Mouse (Mus musculus) liver, adult 2 months (tissue): Measurements from ENCODE around the gene Ispd. TPM values are rescaled to one million over a fixed set of nuclear protein-coding genes. Genes with fewer than 3 reads are reported as not detected.

Source experiments
- DNase-seq: peaks from one replicate; pipeline ENCODE4 v3.0.0-alpha.2; 2011; ENCODE audit warnings: low read depth, low spot score; ENCODE audit errors: extremely low read depth
- H3K27ac ChIP-seq: fragments of 200-500 bp; replicated peaks from 2 replicates; pipeline ENCODE4 v1.5.1; 2012; ENCODE audit warnings: low read depth, mild to moderate bottlenecking, control low read depth, inconsistent platforms, low read length; ENCODE audit not compliant: insufficient read depth
- H3K27me3 ChIP-seq: fragments of 200-500 bp; 2 replicates; pipeline ENCODE4 v1.6.1; 2012; ENCODE audit warnings: mild to moderate bottlenecking, moderate library complexity, low read length, inconsistent platforms; ENCODE audit not compliant: control insufficient read depth, insufficient read depth
- H3K36me3 ChIP-seq: fragments of 200-500 bp; 2 replicates; pipeline ENCODE4 v1.6.1; 2012; ENCODE audit warnings: low read length, inconsistent platforms; ENCODE audit not compliant: control insufficient read depth, insufficient read depth
- H3K4me1 ChIP-seq: fragments of 200-500 bp; 2 replicates; pipeline ENCODE4 v1.6.1; 2011; ENCODE audit warnings: low read length; ENCODE audit not compliant: control insufficient read depth, insufficient read depth
- H3K4me3 ChIP-seq: fragments of 200-500 bp; 2 replicates; pipeline ENCODE4 v1.5.1; 2011; ENCODE audit warnings: low read depth, mild to moderate bottlenecking, control low read depth, low read length, moderate library complexity; ENCODE audit not compliant: insufficient read depth
- H3K79me2 ChIP-seq: fragments of 200-500 bp; 2 replicates; pipeline ENCODE4 v1.6.1; 2012; ENCODE audit warnings: inconsistent platforms, mild to moderate bottlenecking, low read length, moderate library complexity; ENCODE audit not compliant: control insufficient read depth, insufficient read depth
- H3K9ac ChIP-seq: fragments of 200-500 bp; 2 replicates; pipeline ENCODE4 v1.6.1; 2012; ENCODE audit warnings: low read depth, mild to moderate bottlenecking, control low read depth, inconsistent platforms, low read length
- CTCF ChIP-seq: fragments of 200-500 bp; IDR thresholded peaks from 2 replicates; pipeline ENCODE4 v1.5.1; 2011; ENCODE audit warnings: low read depth, low read length, control low read depth
- POLR2A ChIP-seq: fragments of 200-500 bp; IDR thresholded peaks from 2 replicates; pipeline ENCODE4 v1.6.1; 2011; ENCODE audit warnings: low read length, control low read depth; ENCODE audit not compliant: insufficient read depth; ENCODE audit errors: extremely low read depth
- WGBS: fragments of 180-500 bp; shearing (Covaris S2); methylation state at CpG from one replicate; pipeline ENCODE4 v1.1.7; 2018; 5-methylcytosine and 5-hydroxymethylcytosine counted together
- polyA plus RNA-seq: library from polyadenylated mRNA; depleted of rRNA; stranded (reverse); fragments of >200 nt; gene quantifications from 2 replicates; pipeline ENCODE4 v1.2.3, GENCODE M21; 2012
- total RNA-seq: library from RNA; depleted of rRNA; stranded (reverse); fragments of >200 nt; gene quantifications from 2 replicates; pipeline ENCODE4 v1.2.3, GENCODE M21; 2014

The Ispd gene
- total and polyA plus RNA-seq, 2 experiments = 1.2 to 3.6 TPM

GRCm38 (mm10) chr12:36718417-36718816, 337.2 kb downstream of the Ispd start:
- no peak overlapping the region for H3K27ac ChIP-seq
- no peaks in the 10 kb centered on the region for H3K79me2 ChIP-seq
- TF ChIP-seq POLR2A (no peak), CTCF (no peak)
- H3K27me3 ChIP-seq = no peaks in the 10 kb centered on the region
- no peaks in the 10 kb centered on the region for H3K36me3 ChIP-seq
- H3K4me1 ChIP-seq = no peaks in the 10 kb centered on the region; the same call in 1 of the 2 replicates
- no peak for DNase-seq
- H3K9ac ChIP-seq = no peak overlapping the region
- H3K4me3 ChIP-seq = no peak overlapping the region
- WGBS = 63% methylated on average over 2 of the region's 2 CpGs

- Histone ChIP-seq H3K9ac (no peak overlapping the region), H3K27me3 (no peaks in the 10 kb centered on the region), H3K36me3 (no peaks in the 10 kb centered on the region), H3K4me1 (no peaks in the 10 kb centered on the region; the same call in 1 of the 2 replicates), H3K27ac (no peak overlapping the region), H3K79me2 (no peaks in the 10 kb centered on the region), H3K4me3 (no peak overlapping the region)
- no peak for DNase-seq
- TF ChIP-seq POLR2A (no peak), CTCF (no peak)
- 80% methylated on average over 3 of the region's 3 CpGs for WGBS
Observed at GRCm38 (mm10) chr12:36719074-36719473, 337.8 kb downstream of the Ispd start.

GRCm38 (mm10) chr12:36720779-36721178, 339.5 kb downstream of the Ispd start:
- Histone ChIP-seq H3K27ac (no peak overlapping the region), H3K4me3 (no peak overlapping the region), H3K9ac (no peak overlapping the region), H3K27me3 (no peaks in the 10 kb centered on the region), H3K36me3 (no peaks in the 10 kb centered on the region), H3K4me1 (no peaks in the 10 kb centered on the region; the same call in 1 of the 2 replicates), H3K79me2 (no peaks in the 10 kb centered on the region)
- no peak for TF ChIP-seq POLR2A
- no peak for TF ChIP-seq CTCF
- DNase-seq = no peak
- 86% methylated on average over 3 of the region's 3 CpGs for WGBS

GRCm38 (mm10) chr12:36721223-36721622, 340.0 kb downstream of the Ispd start:
- no peak overlapping the region for H3K4me3 ChIP-seq
- DNase-seq = peak; percentile 15
- H3K27me3 ChIP-seq = no peaks in the 10 kb centered on the region

GRCm38 (mm10) chr12:36722754-36723153, 341.5 kb downstream of the Ispd start:
- DNase-seq = peak; percentile 45
- Histone ChIP-seq H3K4me1 (no peaks in the 10 kb centered on the region; the same call in 1 of the 2 replicates), H3K4me3 (no peak overlapping the region), H3K79me2 (no peaks in the 10 kb centered on the region), H3K27ac (no peak overlapping the region), H3K9ac (no peak overlapping the region), H3K27me3 (no peaks in the 10 kb centered on the region), H3K36me3 (no peaks in the 10 kb centered on the region)
- 16% methylated on average over 6 of the region's 6 CpGs for WGBS
- TF ChIP-seq CTCF (no peak), POLR2A (no peak)

More at GRCm38 (mm10) chr12:36721223-36721622, 340.0 kb downstream of the Ispd start:
- H3K36me3 ChIP-seq = no peaks in the 10 kb centered on the region
- no peak overlapping the region for H3K27ac ChIP-seq
- 66% methylated on average over 6 of the region's 6 CpGs for WGBS
- TF ChIP-seq POLR2A = no peak
- TF ChIP-seq CTCF = no peak
- H3K79me2 ChIP-seq = no peaks in the 10 kb centered on the region
- H3K9ac ChIP-seq = no peak overlapping the region
- no peaks in the 10 kb centered on the region; the same call in 1 of the 2 replicates for H3K4me1 ChIP-seq

- no peaks in the 10 kb centered on the region for H3K4me1 ChIP-seq
- H3K36me3 ChIP-seq = no peaks in the 10 kb centered on the region
- H3K4me3 ChIP-seq = no peak overlapping the region
- no peaks in the 10 kb centered on the region for H3K27me3 ChIP-seq
- DNase-seq = no peak
- H3K9ac ChIP-seq = no peak overlapping the region
- no peak for TF ChIP-seq POLR2A
- TF ChIP-seq CTCF = no peak
- WGBS = 63% methylated on average over 3 of the region's 3 CpGs
- H3K27ac ChIP-seq = no peak overlapping the region
- no peaks in the 10 kb centered on the region for H3K79me2 ChIP-seq
Observed at GRCm38 (mm10) chr12:36723302-36723701, 342.1 kb downstream of the Ispd start.

- WGBS = 92% methylated on average over 4 of the region's 4 CpGs
- no peaks in the 10 kb centered on the region for H3K4me1 ChIP-seq
- no peak overlapping the region for H3K9ac ChIP-seq
- no peaks in the 10 kb centered on the region for H3K36me3 ChIP-seq
- DNase-seq = no peak
- no peaks in the 10 kb centered on the region for H3K27me3 ChIP-seq
- no peak overlapping the region for H3K27ac ChIP-seq
- TF ChIP-seq POLR2A = no peak
- TF ChIP-seq CTCF = no peak
- no peaks in the 10 kb centered on the region for H3K79me2 ChIP-seq
- H3K4me3 ChIP-seq = no peak overlapping the region
Observed at GRCm38 (mm10) chr12:36724297-36724696, 343.0 kb downstream of the Ispd start.
